Mouse (Mus musculus) megakaryocyte progenitor cell, adult 5-6 weeks (primary cell): ENCODE measurements around the gene Wnk1. TPM values are rescaled to one million over a fixed set of nuclear protein-coding genes. Genes with fewer than 3 reads are reported as not detected.

Experiments used
- ATAC-seq: replicated peaks from 2 replicates; pipeline ENCODE4 v1.8.0; 2016; ENCODE audit warnings: mild to moderate bottlenecking, moderate TSS enrichment, inconsistent platforms; ENCODE audit not compliant: poor library complexity
- total RNA-seq, 2 experiments: library from RNA; stranded (forward) in 1 of 2; stranded (reverse) in 1 of 2; fragments of 157-497, 149-512 nt in 1 of 2; fragments of 200-1000 nt in 1 of 2; gene quantifications; 2 replicates each; pipeline versions ENCODE4 v1.2.3 to v1.2.4; 2015 to 2017

The Wnk1 gene
- total RNA-seq, 2 experiments from 2014 or later, result 157 to 297 TPM

DNA sequence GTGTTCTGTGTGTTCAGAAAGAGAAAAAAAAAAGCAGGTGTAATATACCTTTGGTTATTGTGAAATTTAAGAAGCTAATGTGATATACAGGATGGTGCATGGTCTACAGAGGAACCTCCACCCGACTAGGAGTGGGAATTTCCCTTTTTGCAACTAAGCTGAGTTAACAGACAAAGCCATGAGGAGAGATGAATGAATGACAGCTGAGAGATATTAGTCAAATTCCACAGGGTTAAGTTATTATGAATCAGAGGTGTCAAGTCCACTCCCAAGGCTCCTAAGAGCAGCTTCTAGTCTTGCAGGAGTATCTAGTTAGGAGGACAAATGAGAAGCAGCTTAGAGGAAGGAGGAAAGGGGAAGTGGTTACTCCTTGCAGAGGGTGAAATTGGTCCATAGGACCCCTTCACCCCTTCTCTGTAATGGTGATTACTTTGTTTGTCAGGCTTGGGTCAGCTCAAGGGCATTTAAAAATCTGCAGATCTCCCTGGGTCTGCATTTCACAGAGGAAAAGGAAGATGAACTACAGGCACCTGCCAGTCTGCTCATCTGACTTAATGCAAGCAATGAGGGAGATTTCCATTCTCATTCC lies 4.3 kb upstream of the Wnk1 start:
- peak; percentile 38 for ATAC-seq

GRCm38 (mm10) chr6:120040557-120040857 lies 2.0 kb upstream of the Wnk1 start:
- ATAC-seq, result no peak

DNA sequence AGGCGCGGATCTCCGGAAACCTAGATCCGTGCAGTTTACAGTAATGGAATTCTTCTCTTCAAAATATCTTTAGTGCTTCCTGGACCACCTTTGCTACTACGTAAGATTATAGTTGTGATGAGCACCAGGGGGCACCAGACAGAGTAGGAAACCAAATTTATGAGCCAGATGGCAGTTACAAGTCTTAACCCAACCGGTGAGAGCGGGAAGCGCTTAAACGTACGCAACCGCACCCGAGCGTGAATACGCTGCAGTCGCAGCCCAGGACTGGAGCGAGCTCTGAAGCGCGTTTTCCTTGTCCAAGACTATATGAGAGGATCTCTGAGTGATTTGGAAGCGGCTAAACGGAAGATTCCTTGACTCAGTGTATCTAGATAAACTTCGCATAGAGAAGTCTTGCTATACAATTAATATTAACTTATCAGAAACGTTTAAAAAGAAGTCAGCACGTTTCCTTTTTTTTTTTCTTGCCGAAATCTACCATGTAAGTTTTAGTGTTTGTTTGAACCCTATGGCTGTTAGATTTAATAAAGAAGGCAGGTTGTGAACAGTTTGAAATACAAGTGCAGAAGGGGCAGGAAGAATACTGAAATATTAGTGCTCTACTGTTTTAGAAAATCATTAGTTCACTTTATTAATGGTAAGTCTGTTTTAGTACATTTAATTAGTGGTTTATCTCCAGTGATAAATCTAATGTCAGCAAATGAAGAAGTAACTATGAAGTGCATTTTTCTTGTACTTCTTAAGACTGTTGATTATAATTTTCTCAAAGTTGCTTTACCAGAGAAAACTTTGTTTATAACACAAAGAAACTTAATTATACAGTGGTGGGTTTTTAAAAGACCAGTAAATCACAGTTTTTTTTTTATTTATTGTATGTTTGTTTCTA lies 1.4 kb upstream of the Wnk1 start:
- peak; percentile 66 for ATAC-seq

GRCm38 (mm10) chr6:120039256-120039563 lies 738 bp upstream of the Wnk1 start:
- ATAC-seq, result no peak

GRCm38 (mm10) chr6:120037636-120038365 lies 671 bp downstream of the Wnk1 start:
- peak; percentile 26 for ATAC-seq

- peak; percentile 63 for ATAC-seq
Observed at GRCm38 (mm10) chr6:120037004-120037635, 1.4 kb downstream of the Wnk1 start.

GRCm38 (mm10) chr6:120024577-120024976 lies 13.9 kb downstream of the Wnk1 start:
- peak; percentile 81 for ATAC-seq

- ATAC-seq, result no peak; the same call in 1 of the 2 replicates
Observed at GRCm38 (mm10) chr6:120023746-120024145, 14.7 kb downstream of the Wnk1 start.

DNA sequence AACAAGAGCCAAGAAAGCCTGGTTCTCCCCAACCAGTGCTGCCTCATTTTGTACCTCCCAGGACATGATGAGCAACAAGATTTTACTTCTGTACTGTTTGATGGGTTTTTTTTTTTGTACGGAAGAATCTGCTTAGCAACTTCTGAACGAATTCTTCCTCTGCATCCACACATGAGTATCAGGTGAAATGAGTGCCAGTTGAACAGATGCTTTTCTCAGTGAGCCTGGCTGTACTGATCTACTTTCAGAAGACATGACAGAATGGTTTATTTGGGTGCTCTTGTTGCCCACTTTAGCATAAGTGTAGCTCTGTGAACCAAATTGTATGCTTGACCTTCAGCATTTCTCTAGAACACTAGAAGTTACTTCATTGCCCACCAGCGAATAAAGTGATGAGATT lies 16.4 kb downstream of the Wnk1 start:
- ATAC-seq, result no peak

GRCm38 (mm10) chr6:120019697-120020096 lies 18.8 kb downstream of the Wnk1 start:
- ATAC-seq, result peak; percentile 47

GRCm38 (mm10) chr6:120013125-120013524 lies 25.3 kb downstream of the Wnk1 start:
- ATAC-seq, result no peak

DNA sequence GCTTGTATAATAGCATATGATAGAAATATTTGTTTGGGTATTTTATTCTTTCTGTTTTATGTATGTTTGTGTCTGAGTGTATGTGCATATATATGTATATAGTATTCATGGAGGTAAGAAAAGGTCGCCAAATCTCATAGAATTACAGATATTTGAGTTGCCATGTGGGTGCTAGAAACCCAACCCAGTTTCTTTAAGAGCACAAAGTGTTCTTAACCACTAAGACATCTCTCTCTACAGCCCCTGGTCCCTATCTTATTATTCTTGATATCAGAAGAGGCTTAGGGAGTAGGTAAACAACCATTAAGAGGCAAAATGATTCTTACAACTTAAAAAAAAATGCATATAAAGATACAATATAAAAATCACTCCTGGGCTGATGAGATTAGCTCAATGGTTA lies 27.0 kb downstream of the Wnk1 start:
- ATAC-seq, result peak; percentile 18; the same call in 1 of the 2 replicates

- peak; percentile 92 for ATAC-seq
Observed at GRCm38 (mm10) chr6:120011001-120011400, 27.5 kb downstream of the Wnk1 start.

DNA sequence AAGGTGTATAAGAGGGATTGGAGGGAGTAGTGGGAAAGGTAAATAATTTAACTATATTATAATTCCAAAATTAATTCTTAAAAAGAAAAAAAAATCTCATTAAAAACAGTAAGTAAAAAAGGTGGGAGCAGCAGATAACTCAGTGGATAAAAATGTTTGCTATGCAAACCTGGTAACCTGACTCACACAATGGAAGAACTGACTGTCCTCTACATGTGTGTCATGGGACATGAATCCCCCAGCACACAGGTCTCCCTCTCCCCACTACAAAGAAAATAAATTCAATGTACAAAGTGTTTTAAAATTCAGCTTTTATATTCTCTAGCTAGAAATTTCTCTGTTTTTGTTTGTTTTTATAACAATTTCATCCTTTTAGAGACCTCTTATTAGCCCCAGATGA lies 27.9 kb downstream of the Wnk1 start:
- ATAC-seq, result no peak

DNA sequence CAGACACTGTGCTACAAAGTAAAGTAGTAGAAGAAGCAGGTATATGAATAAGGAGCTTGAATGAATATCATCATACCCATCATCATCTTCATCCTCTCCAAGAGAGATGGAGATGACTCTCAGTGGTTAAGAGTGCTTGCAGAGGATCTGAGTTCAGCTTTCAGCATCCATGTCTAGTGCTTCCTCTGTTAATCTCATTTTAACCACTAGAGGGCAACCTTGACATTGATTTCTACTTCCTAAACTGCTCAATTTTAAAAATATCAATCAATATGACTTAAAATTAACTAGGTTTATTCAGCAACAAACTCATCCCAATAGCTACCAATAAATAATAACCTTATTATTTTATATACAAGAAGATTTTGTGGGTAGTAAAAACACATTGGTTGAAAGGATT lies 36.8 kb downstream of the Wnk1 start:
- peak; percentile 66; the same call in 1 of the 2 replicates for ATAC-seq

- ATAC-seq, result peak; percentile 31; the same call in 1 of the 2 replicates
Observed at GRCm38 (mm10) chr6:119996480-119996879, 42.0 kb downstream of the Wnk1 start.

DNA sequence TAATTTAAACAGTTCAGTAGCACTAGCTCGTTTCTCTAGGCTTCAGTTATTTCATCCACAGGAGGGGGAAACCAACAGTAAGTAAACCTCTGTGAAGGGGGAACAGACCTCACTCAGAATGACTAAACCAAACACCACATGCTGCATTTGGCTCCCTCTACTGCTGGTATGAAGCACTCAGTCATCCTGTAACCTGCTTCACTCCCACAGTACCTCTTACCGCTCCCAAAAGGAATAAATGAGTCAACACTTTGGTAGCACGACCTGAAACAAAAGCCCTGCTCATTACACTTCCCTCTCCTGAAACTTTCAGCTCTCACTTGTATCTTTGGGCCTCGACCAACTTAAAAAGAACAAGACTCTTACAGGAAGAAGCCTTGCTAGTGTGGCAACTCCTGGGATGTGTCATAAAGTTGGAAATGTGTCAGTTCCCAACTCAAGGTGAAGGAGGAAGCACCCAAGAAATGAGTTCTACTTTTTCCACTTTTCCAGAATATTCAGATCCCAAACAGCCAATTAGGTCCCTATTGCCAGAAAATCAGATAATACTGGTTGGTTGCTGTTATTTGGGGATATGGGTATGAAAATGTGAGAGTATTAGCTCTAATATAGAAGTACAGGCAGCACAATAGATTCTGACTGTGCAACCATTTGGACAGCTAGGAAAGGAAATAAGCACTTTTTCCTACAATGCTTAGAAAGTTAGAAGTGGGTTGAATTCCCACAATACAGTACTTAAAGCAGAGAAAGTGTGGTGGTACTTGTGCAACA lies 114.1 kb downstream of the Wnk1 start:
- ATAC-seq, result peak; percentile 64

- ATAC-seq, result no peak
Observed at GRCm38 (mm10) chr6:119922544-119922943, 115.9 kb downstream of the Wnk1 start.

- ATAC-seq, result no peak
Observed at GRCm38 (mm10) chr6:119922136-119922535, 116.3 kb downstream of the Wnk1 start.

- peak; percentile 90 for ATAC-seq
Observed at GRCm38 (mm10) chr6:119918561-119919181, 119.8 kb downstream of the Wnk1 start.
